Mouse (Mus musculus): ENCODE measurements around the gene Extl2.

Gene Extl2

GRCm38 (mm10) chr3:116007941-116008440, 729 bp downstream of the Extl2 start:
- peak; percentile 69 for DNase-seq (ENCODE audit: low spot score)

- no peak for DNase-seq (ENCODE audit: low spot score)
Measured at GRCm38 (mm10) chr3:116009622-116010344, 2.5 kb downstream of the Extl2 start.

- DNase-seq (ENCODE audit: low spot score): no peak
Measured at GRCm38 (mm10) chr3:116014901-116015300, 7.6 kb downstream of the Extl2 start.

DNA sequence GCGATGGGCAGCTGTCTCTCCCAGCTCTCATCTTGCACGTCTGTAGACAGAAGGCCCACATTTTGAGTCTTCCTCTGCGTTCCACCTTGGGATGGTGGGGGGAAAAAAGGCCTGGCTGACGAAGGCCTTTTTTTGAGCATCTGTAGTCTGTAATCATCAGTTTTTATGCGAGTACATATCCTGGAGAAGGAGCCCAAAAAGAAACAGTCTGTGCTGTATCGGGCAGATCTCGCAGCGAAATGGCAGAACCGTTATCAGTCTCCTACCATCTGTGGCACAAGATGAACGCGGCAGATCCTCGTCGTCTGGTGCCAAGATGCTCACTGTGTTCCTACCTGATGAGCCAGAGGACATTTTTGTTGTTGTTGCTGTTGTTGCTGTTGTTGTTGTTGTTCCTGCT, 8.9 kb downstream of the Extl2 start:
- no peak for DNase-seq (ENCODE audit: low spot score)

DNA sequence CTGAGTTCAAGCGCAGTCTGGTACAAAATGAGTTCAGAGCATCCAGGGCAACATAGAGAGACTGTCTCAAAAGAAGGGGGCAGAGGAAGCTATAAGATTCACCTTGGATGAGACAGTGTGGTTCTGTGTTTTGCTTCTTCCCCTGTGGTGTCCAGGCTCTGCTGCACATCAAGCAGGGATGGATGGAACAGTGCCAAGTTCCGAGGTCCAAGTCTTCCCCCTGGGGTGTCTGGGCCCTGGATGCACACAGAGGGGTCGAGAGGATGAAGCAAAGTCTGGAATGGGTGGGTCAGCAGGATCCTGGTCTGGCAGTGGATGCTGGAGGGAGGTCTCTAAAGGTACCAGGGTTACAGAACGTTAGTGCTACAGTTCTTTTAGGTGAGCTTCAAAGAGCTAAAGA, 11.3 kb downstream of the Extl2 start:
- no peak for DNase-seq (ENCODE audit: low spot score)

- no peak for DNase-seq (ENCODE audit: low spot score)
Measured at GRCm38 (mm10) chr3:116019136-116019535, 11.9 kb downstream of the Extl2 start.

DNA sequence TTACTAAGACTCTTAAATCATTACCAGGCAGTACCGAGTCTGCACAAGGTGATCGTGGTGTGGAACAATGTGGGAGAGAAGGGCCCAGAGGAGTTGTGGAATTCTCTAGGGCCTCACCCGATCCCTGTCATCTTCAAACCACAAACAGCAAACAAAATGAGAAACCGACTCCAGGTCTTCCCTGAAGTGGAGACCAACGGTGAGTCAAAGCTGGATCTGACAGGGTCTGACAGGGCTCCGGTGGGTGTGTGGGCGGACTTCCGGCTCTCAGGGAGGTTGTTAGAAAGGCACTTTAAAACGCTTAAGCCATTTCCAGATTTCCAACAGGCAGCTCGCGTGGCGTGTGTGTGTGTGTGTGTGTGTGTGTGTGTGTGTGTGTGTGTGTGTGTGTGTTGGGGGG, 17.0 kb downstream of the Extl2 start:
- no peak for DNase-seq (ENCODE audit: low spot score)

- DNase-seq (ENCODE audit: low spot score): no peak
Measured at GRCm38 (mm10) chr3:116024669-116025068, 17.4 kb downstream of the Extl2 start.

- no peak for DNase-seq (ENCODE audit: low spot score)
Measured at GRCm38 (mm10) chr3:116025701-116026100, 18.4 kb downstream of the Extl2 start.

- DNase-seq (ENCODE audit: low spot score): no peak
Measured at GRCm38 (mm10) chr3:116026996-116027395, 19.7 kb downstream of the Extl2 start.

- no peak for DNase-seq (ENCODE audit: low spot score)
Measured at GRCm38 (mm10) chr3:116030152-116030788, 23.0 kb downstream of the Extl2 start.

GRCm38 (mm10) chr3:116033218-116033870, 26.1 kb downstream of the Extl2 start:
- DNase-seq (ENCODE audit: low spot score): no peak

DNA sequence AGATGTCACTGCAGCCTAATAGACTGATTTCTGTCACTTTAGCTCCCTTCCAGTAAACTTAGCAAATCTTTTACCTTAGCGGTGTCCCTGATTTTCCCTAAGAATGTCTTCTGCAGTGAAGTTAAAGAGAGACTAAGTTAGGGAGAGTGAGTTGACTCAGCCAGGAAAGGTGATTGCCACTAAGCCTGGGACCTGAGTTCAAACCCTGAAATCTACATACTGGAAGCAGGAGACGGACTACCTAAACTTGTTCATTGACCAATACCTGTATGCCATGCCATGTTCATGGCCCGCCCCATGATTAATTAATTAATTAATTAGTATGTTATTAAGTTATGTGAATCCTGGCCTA, 26.6 kb downstream of the Extl2 start:
- DNase-seq (ENCODE audit: low spot score): no peak

DNA sequence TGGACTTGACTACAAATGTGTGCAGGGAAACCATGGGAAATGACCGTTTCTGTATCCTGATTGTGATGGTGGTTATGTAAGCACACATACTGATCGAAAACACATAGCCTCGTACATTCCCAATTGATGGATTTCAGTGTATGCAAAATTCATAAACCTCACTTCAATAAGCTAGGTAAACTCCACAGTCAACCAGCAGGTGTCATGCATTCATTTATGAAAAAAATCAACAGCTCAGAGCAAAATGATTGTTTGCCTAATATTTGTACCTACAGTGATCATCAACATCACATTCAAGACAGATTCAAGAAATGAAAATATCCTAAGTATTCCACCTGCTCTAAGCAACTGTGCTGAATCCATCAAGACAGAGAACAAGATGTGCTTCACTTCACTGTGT, 33.5 kb downstream of the Extl2 start:
- no peak for DNase-seq (ENCODE audit: low spot score)

DNA sequence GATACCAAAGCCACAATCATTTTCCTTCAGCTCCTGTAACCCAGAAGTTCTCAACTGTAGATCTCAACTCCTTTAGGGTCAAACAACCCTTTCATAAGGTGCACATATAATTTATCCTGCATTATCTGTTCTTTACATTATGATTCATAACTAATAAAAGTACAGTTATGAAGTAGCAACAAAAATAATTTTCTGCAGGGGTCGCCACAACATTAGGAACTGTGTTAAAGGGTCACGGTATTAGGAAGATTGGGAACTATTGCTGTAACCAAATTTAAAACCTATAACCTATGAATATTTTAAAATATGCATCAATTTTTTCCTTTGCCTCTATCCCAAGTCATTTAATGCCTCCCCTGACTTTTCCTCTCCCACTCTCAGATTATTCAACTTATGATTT, 38.7 kb downstream of the Extl2 start:
- DNase-seq (ENCODE audit: low spot score): no peak

DNA sequence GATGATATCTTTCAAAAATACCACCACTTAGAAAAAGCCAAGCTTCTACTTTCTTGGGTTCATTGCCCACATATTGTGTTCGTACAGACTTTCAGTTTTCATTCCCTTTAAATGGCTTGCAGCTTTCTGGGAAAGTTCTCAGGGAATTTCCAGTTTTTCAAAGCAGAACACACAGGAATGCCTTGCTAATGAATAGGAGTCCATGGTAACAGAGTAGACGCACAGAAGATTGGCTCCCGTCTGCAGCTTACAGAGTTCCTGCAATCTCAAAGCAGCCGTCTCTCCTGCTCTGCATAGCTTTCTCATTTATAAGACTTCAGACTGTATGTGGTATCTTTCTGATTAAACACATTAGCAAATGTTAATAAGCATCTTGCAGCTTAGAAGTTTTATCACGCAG, 39.8 kb downstream of the Extl2 start:
- DNase-seq (ENCODE audit: low spot score): no peak

GRCm38 (mm10) chr3:116057078-116057477, 49.8 kb downstream of the Extl2 start:
- DNase-seq (ENCODE audit: low spot score): no peak

GRCm38 (mm10) chr3:116060320-116060719, 53.1 kb downstream of the Extl2 start:
- no peak for DNase-seq (ENCODE audit: low spot score)

GRCm38 (mm10) chr3:116062141-116062540, 54.9 kb downstream of the Extl2 start:
- no peak for DNase-seq (ENCODE audit: low spot score)

- no peak for DNase-seq (ENCODE audit: low spot score)
Measured at GRCm38 (mm10) chr3:116072584-116072983, 65.3 kb downstream of the Extl2 start.

- DNase-seq (ENCODE audit: low spot score): no peak
Measured at GRCm38 (mm10) chr3:116076739-116077138, 69.5 kb downstream of the Extl2 start.

DNA sequence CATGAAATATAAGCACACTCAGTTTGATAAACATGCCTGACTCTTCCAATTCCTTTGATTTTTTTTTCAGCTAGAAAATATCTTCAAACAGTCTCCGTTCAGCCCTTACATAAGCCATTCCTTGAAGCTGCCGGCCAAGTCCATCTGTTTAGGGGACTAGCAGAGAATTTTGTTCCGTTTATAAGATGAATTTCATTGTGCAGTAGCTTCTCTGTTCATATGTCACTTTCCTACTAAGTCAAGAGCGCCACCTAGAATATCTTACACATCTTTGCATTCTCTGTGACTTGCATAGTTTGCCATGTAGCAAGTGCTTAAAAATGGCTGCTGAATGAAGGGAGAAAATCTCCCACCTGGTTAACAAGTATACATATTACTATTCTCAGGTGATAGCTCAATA, 71.2 kb downstream of the Extl2 start:
- no peak for DNase-seq (ENCODE audit: low spot score)

All from ovary, adult 18-20 months (tissue).